Mouse (Mus musculus) embryo, embryonic 10.5 days (tissue): ENCODE measurements around the gene Tmem210.
A peak's percentile ranks its signal among the peaks of the same experiment; 100 is the strongest.

Source experiments
- DNase-seq: peaks from one replicate; pipeline ENCODE4 v3.0.0-alpha.2; 2015; ENCODE audit warnings: low spot score

Gene Tmem210

GRCm38 (mm10) chr2:25265897-25266656 lies 21.9 kb upstream of the Tmem210 start:
- no peak for DNase-seq

DNA sequence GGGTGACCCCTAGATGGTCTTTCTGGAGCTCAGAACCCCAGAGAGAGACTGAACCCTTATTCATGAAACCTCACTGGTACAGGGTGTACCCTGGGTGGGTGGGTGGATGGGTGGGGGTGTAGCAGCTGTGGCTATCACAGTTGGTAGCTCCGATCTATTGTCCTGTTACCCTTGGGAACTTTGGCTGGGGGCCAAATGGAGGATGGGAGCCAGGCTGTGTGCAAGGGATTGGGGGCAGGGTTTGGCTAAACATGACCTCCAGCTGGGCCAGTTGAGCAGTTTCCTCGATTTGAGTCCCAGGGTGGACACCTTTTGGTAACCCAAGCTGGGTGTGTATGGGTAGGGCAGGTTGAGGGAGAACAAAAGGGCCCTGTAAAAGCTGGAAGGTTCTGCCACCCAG lies 21.2 kb upstream of the Tmem210 start:
- no peak for DNase-seq

- no peak for DNase-seq
These were observed 20.7 kb upstream of the Tmem210 start for GRCm38 (mm10) chr2:25267241-25267640.

- no peak for DNase-seq
These were observed 20.1 kb upstream of the Tmem210 start for GRCm38 (mm10) chr2:25267746-25268309.

DNA sequence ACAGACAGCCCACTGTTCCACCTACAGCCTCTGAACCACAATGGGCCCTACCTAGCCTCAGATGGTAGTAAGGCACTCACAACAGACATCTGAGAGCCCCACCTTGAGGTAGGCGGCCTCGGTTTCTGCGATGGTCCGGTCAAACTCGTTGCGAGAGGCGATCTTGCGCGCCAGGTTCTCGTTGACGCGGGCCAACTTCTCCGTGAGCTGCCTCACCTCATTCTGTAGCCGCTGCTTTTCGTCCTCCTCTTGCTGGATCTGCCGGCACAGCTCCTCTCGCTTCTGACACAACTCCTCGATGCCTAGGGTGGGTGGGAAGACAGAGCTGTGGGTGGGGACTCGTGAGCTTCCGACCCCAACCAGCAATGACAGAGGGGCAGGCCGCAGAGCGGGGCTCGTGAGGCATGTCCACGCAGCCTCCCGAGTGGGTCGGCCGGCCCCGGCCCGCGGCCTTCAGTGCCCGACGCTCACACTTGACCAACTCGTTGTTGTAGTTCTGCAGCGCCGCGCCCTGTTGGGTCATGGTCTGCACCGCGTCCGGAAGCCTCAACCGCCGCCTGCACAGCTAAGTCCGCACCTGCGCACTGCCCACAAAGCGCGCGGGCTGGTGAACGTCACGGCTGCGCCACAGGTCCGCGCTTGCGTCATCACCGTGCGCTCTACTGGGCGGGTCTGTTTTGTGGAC lies 16.0 kb upstream of the Tmem210 start, which contains the start of the genes Ssna1 and Anapc2:
Gene Ssna1 (minus strand): TSS at position 612 of the 685 bp plus-strand sequence.
Gene Anapc2 (plus strand): TSS at position 652 of the 685 bp plus-strand sequence.
- peak; percentile 98 for DNase-seq

GRCm38 (mm10) chr2:25272515-25272914 lies 15.4 kb upstream of the Tmem210 start:
- no peak for DNase-seq

DNA sequence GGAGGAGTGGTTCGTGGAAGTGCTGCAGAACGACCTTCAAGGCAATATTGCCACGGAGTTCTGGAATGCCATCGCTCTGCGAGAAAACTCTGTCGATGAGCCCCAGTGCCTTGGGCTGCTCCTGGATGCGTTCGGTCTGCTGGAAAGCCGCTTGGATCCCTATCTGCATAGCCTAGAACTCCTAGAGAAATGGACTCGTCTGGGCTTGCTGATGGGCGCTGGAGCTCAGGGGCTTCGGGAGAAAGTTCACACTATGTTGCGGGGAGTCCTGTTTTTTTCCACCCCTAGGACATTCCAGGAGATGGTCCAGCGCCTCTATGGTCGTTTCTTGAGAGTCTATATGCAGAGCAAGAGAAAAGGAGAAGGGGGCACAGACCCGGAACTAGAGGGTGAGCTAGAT lies 14.9 kb upstream of the Tmem210 start:
- no peak for DNase-seq

DNA sequence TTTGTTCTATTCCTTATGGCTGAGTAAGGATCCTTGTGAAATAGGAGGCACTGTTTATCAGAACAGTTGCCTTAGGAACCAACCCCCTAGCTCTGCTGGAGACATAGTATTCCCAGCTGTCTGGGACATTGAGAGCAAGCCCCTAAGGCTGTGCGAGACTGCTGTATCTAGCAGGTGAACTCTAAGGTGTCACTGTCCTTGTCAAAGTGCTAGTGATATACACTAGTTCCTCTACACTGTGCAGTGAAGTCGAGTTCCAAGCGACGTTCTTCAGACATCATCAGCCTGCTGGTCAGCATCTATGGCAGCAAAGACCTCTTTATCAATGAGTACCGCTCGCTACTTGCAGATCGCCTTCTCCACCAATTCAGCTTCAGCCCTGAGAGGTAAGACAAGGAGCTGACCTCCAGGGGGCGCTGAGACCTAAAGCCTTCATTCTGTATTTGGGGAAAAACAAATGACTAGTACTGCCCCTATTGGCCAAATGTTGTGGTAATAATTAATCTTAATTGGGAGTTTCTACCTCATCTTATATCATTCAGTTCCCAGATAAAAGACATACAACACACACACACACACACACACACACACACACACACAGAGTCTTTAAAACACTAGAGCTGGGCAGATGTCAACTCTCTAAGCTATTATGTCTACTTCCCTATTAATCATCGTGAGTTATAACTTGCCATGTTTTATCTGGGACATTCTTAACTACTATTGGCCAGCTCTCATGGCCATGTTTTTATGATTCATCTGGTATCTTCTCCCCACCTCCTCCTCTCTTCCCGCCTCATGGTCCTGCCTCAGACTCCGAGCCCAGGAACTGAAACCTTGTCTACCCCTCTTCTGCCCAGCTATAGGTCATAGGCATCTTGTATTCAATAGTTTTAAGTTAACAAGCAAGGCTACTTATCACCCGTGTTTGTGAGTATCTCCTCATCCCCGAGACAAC lies 8.7 kb upstream of the Tmem210 start:
- peak; percentile 89 for DNase-seq

DNA sequence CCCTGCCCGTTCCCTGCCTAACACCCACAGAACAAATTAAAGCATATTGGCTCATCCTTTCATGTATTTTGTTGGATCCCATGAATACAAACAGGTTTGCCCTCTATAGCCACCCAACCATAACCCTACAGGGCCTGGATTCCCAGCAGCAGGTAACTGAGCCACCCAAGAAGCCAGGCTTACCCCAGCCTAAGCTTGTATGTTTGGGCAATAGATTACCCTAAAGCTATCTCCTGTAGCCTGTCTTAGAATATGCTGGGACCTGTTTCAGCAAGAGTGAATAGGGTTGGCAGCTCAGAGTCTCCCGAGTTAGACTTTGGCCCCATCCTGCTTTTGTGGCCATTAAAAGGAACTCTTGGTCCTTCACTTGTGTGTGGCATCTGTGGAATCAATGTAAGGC lies 2.4 kb upstream of the Tmem210 start:
- DNase-seq: no peak

DNA sequence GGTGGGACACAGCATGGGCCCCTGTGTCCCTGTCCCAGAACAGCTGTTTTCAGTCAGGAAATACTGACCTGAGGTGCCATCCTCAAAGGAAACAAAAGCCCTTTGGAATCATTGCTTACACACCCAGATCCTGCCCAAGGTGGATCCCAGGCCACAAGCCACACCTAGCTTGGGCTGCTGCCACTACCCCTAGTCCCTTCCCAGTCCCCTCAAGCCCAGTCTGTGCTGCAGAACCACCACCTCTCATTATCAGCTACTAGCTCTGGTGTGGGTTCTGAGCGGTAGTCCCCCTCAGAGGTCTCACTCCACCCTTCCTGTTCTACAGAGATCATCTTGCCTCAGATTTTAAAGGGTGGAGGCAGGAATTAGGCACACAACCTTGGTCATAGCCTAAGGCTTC lies 1.6 kb upstream of the Tmem210 start:
- DNase-seq: no peak

GRCm38 (mm10) chr2:25286837-25287636 lies 908 bp upstream of the Tmem210 start:
- no peak for DNase-seq

DNA sequence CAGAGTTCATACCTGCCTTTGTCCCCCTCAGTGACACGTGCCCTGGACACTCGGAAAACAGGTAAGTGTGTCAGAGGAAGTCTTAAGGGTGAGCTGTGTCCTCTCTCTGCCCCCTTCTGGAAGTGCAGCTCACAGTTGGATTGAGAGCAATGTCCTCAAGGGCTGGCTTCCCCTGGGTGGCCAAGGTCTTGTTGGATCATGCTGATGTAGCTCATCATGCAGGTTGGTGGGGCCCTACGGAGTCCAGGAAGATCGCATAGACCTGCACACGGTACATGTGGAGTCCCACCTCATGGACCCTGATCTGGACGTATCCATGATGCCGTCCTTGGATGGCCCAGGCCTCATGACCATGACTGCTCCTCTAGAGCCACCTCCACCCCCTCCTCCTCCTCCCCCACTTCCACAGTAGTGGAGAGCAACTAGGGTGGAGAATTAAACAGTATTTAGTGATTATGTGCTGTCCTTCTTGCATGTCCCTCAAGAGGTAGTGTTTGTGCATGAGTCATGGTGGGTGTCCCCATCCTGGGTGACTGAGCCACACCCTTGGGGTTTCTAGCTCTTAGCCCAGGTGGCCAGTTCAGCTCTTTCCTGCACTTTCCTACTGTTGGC lies 895 bp downstream of the Tmem210 start:
- DNase-seq: no peak

GRCm38 (mm10) chr2:25289651-25290050 lies 1.7 kb downstream of the Tmem210 start, which contains the start of gene Lrrc26:
Gene Lrrc26 (plus strand): TSS chr2:25289915.
- DNase-seq: no peak

DNA sequence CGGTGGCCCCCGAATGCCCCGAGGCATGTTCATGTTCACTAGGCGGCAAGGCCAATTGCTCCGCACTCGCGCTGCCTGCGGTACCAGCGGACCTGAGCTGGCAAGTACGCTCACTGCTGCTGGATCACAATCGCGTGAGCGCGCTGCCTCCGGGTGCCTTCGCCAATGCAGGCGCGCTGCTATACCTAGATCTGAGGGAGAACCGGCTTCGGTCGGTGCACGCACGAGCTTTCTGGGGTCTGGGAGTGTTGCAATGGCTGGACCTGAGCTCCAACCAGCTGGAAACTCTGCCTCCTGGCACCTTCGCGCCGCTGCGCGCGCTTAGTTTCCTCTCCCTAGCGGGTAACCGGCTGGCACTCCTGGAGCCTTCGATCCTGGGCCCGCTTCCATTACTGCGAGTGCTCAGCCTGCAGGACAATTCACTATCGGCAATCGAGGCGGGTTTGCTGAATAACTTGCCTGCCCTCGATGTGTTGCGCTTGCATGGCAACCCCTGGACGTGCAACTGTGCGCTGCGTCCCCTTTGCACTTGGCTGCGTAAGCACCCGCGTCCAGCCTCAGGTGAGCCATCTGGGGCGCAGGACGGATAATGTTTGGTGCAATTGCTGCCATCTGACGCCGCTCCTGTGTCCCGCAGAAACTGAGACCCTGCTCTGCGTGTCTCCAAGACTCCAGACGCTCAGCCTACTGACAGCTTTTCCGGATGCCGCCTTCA lies 2.3 kb downstream of the Tmem210 start:
- DNase-seq: no peak

GRCm38 (mm10) chr2:25290816-25291130 lies 2.8 kb downstream of the Tmem210 start:
- no peak for DNase-seq

DNA sequence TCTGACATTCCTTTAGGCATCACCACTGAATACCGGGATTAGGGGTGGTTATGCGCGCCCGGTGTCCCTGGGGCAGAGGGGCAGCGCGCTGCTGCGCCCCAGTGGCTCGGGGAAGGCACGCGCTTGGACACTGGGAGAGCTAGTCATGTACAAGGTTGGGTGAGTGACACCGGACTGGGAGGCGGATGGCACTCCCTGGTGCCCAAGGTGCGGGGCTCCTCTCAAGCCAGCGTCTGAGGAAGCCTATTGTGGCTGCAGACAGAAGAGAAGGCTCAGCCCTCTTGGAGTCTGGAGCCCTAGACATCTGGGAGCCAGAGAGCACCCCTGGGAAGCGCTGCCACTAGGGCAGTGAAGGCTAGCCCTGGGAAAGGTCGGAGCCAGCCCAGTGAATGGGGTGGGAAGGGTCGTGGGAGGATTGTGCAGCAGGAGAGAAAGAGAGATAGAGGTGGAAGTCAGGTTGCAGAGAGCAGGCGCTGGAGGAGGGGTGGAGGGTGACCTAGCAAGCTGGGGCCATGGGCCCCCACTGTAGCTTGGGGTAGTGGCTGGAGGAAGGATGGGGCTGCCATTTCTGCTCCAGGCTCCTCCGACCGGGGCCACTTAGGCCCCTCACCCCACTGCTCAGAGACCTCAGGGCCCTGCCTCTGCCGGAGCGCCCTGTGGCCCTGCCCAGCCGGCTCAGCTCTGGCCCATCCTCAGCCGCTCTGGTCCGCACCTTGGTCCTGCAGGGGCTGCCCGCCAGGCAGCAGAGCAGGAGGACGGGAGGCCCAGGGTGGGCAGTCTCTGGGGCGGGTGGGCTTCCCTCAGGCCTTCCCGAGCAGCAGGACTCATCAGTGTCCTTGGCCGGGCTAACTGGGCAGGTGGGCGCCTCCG lies 3.5 kb downstream of the Tmem210 start:
- no peak for DNase-seq

- no peak for DNase-seq
These were observed 4.2 kb downstream of the Tmem210 start for GRCm38 (mm10) chr2:25292054-25292544.

DNA sequence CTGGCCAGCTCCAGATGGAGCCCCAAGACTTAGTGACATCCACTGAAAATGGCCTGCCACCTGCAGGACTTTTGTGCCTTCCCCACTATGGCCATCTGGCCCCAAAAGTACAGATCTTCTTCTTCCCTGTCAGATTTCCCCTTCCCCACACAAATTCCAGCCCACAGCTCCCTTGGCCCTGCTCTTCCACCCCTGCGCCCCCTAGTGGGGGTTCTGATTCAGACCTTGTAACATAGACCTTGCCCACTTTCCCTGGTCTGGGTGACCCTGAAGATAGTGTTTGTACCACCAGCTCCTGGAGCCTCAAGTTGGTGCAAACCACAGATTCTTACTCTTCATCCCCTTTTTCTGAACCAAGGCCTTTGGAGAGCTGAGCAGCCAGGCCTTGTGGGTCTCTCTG lies 4.9 kb downstream of the Tmem210 start:
- peak; percentile 88 for DNase-seq

DNA sequence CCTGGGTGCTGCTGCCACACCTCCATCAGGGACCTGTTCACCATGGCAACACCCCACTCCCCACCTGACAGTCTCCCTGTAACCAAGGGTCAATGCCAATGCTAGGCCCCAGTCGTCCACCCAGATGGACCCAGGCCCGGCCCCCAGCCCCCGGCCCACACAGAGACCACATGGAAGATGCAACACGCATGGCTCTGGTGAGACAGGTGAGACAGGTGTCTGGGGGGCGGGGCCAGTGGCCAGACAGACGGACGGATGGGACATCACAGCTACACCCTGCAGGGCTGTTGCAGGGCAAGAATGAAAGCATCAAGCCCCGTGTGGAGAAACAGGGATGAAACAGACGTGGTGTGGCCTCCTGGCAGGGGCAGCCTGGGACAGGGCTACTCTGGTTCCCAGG lies 5.8 kb downstream of the Tmem210 start:
- DNase-seq: no peak
